Mouse (Mus musculus): ENCODE results near the gene Stk39.

- TF ChIP-seq GATA1 (IDR thresholded peaks at IDR 0.05; ENCODE audit: low read length): no peak
- no peak for TF ChIP-seq TAL1 (IDR thresholded peaks at IDR 0.05; ENCODE audit: low read length)
Observed at GRCm38 (mm10) chr2:68463801-68464200, 8.3 kb downstream of the Stk39 start.

All from erythroblast, embryonic 14.5 days (primary cell).